ENCODE assay signal across 19 mouse cellular contexts in genomic region chr10:5236926-5237325, GRCm38 (mm10).
DNase-seq lines count a peak whose midpoint lies in the region; ATAC-seq and TF ChIP-seq lines count a peak whose summit lies in the region.
"Had no signal": no experiment of that assay in that cellular context is flagged by ENCODE, and none has a peak within 500 bp of the region (broad histone marks: within the 10 kb centered on the region; RNA-seq: fewer than 3 reads in every experiment).

No protein-coding gene starts in this region.

- peak; percentile 77 for ATAC-seq in frontal cortex, adult (ENCODE audit: low TSS enrichment)
- ATAC-seq in kidney, embryonic 15.5 days (replicated peaks; ENCODE audit: low FRiP score), result peak; percentile 49
- ATAC-seq: activated CD4-positive, CD25-positive, alpha-beta regulatory T cell, adult 4 months; forebrain, embryonic 13.5 days; forebrain, embryonic 15.5 days; forebrain, postnatal 0 days had no signal

- peaks cover 13% of the 10 kb centered on the region for H3K4me1 ChIP-seq in kidney, embryonic 15.5 days
- no peaks in the 10 kb centered on the region; the same call in 1 of the 2 replicates for H3K4me1 ChIP-seq in kidney, adult 2 months (ENCODE audit: control insufficient read depth, insufficient read depth, low read length)

- H3K4me2 ChIP-seq in kidney, embryonic 15.5 days, result no peak overlapping the region
- H3K4me2 ChIP-seq: embryonic facial prominence, embryonic 12.5 days; forebrain, embryonic 13.5 days; forebrain, embryonic 15.5 days had no signal

- no peak for TF ChIP-seq POLR2A in kidney, adult 2 months (IDR thresholded peaks at IDR 0.05; ENCODE audit: low read depth, low read length)

- no peaks in the 10 kb centered on the region for H3K36me3 ChIP-seq in kidney, embryonic 15.5 days
- peaks cover 5% of the 10 kb centered on the region; the same call in 1 of the 2 replicates for H3K36me3 ChIP-seq in kidney, adult 2 months (ENCODE audit: control insufficient read depth, insufficient read depth, low read length)
- H3K36me3 ChIP-seq: embryonic facial prominence, embryonic 10.5 days; embryonic facial prominence, embryonic 12.5 days; forebrain, embryonic 15.5 days had no signal

- no peak for DNase-seq in frontal cortex, postnatal 25 days (ENCODE audit: low spot score in 2 of 2)
- DNase-seq in kidney, adult 2 months, result no peak
- DNase-seq in testis, postnatal 14 days (ENCODE audit: low spot score), result no peak
- DNase-seq: adrenal gland, adult 8-10 months; adrenal gland, postnatal 14 days; adrenal gland, postnatal 36 days; cerebellum, adult 11-12 months; cerebellum, adult 9-10 months; cerebellum, postnatal 10 days; cerebellum, postnatal 25 days; embryo, embryonic 11 days; forebrain, postnatal 0 days had no signal

- H3K27ac ChIP-seq in kidney, embryonic 15.5 days, result no peak overlapping the region
- no peak overlapping the region for H3K27ac ChIP-seq in kidney, adult 2 months (ENCODE audit: insufficient read depth, low read depth, low read length)
- H3K27ac ChIP-seq: embryonic facial prominence, embryonic 10.5 days; embryonic facial prominence, embryonic 12.5 days; forebrain, embryonic 13.5 days; forebrain, embryonic 15.5 days had no signal

- H3K9ac ChIP-seq in kidney, embryonic 15.5 days, result no peak overlapping the region
- H3K9ac ChIP-seq: embryonic facial prominence, embryonic 12.5 days; forebrain, embryonic 13.5 days; forebrain, embryonic 15.5 days; forebrain, postnatal 0 days had no signal

- 37% methylated on average over 4 of the region's 4 CpGs for WGBS in kidney, embryonic 15.5 days
- 53% methylated on average over 4 of the region's 4 CpGs for WGBS in kidney, adult 2 months

- no peak for TF ChIP-seq CTCF in kidney, adult 2 months (conservative IDR thresholded peaks at IDR 0.05; ENCODE audit: insufficient read depth, insufficient read length, low read depth, low read length)

- no peak overlapping the region for H3K4me3 ChIP-seq in kidney, embryonic 15.5 days (replicated peaks)
- H3K4me3 ChIP-seq in kidney, adult 2 months (ENCODE audit: insufficient read depth, low read depth, low read length), result no peak overlapping the region
- H3K4me3 ChIP-seq: embryonic facial prominence, embryonic 10.5 days; embryonic facial prominence, embryonic 12.5 days; forebrain, embryonic 13.5 days; forebrain, embryonic 15.5 days had no signal

- H3K9me3 ChIP-seq in kidney, embryonic 15.5 days (replicated peaks), result no peaks in the 10 kb centered on the region
- H3K9me3 ChIP-seq: embryonic facial prominence, embryonic 10.5 days; embryonic facial prominence, embryonic 12.5 days; forebrain, embryonic 13.5 days; forebrain, embryonic 15.5 days had no signal

- peaks cover 15% of the 10 kb centered on the region for H3K27me3 ChIP-seq in kidney, embryonic 15.5 days
- H3K27me3 ChIP-seq in kidney, adult 2 months (replicated peaks; ENCODE audit: control insufficient read depth, insufficient read depth, low read length), result no peaks in the 10 kb centered on the region
- H3K27me3 ChIP-seq: embryonic facial prominence, embryonic 12.5 days; forebrain, embryonic 13.5 days; forebrain, embryonic 15.5 days had no signal
